Mouse (Mus musculus) liver, postnatal 0 days (tissue): ENCODE results near the gene Nell1.

ENCODE experiments used
- CTCF ChIP-seq: sonication (generic); IDR thresholded peaks from 2 replicates; pipeline ENCODE4 v1.5.1; 2016; ENCODE audit warnings: antibody characterized with exemption, low read depth
- EP300 ChIP-seq: IDR thresholded peaks from 2 replicates; pipeline ENCODE4 v1.6.1; 2016; ENCODE audit warnings: antibody characterized with exemption, low read depth, mild to moderate bottlenecking

- TF ChIP-seq CTCF = no peak
- TF ChIP-seq EP300 = no peak
Observed at GRCm38 (mm10) chr7:50295508-50295907, 320.8 kb downstream of the Nell1 start.
